Mouse (Mus musculus): ENCODE data around the gene Usp17lc.
"Not testable (repeated sequence)": the region's sequence is repeated elsewhere in the genome, so short reads cannot be mapped to it uniquely, and the experiment has no call there.

Gene Usp17lc

DNA sequence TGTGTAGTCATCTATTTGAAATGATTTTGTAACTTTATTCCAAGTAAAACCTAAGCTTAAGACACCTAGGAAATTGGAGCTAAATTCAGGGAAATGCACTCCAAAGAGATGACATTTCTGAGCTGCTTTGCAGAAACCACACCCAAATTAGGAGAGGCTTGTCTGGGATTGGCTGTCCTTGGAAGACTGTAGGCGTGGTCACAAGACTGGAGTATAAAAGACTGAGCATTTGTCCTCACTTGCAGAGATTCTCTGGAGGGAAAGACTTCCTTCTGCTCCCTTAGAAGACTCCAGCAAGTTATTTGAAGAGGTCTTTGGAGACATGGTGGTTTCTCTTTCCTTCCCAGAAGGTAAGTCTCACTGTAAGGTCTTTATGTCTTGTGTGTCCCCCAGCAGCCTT is at the start of gene Usp17lc:
Gene Usp17lc (plus strand): TSS at position 301 of the 400 bp plus-strand sequence.
- DNase-seq (ENCODE audit: low spot score in 2 of 2), result not testable (repeated sequence)

DNA sequence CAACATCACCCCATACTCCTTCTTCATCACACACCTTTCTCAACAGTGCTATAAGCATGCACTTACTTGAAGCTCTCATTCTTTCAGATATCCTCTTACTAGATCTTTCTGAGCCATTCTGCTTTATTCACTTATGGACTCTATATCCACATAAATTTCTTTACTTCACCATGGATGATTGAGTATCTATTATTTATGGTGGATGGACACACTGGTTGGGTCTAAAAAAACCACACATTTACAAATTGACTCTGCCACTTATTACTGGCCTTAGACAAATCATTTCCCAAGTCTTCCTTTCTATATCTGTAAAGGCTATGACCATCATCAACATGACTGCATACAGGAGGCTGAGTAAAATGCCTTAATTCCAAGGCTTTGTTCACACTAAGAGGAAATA is 28.8 kb upstream of the Usp17lc start, which contains the start of gene Olfr603:
Gene Olfr603 (minus strand): TSS at position 101 of the 400 bp plus-strand sequence.
- no peak for DNase-seq (ENCODE audit: low spot score in 2 of 2)

DNA sequence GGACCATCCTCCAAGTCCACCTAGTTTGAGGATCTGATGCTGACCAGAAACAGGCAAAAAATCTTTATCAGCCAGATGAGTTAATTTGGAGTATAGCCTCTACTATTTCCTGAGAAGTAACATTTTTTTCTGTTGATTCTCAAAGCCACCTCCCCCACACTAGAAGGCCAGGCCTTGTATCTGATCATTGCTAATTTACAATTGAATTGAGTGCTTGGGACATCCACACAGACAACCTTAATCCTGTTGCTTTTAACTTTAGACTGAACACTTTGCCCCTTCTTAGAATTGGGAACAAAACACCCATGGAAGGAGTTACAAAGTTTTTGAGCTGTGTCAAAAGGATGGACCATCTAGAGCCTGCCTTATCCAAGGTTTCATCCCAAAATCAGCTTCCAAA is 17.1 kb upstream of the Usp17lc start:
- DNase-seq (ENCODE audit: low spot score in 2 of 2), result no peak

DNA sequence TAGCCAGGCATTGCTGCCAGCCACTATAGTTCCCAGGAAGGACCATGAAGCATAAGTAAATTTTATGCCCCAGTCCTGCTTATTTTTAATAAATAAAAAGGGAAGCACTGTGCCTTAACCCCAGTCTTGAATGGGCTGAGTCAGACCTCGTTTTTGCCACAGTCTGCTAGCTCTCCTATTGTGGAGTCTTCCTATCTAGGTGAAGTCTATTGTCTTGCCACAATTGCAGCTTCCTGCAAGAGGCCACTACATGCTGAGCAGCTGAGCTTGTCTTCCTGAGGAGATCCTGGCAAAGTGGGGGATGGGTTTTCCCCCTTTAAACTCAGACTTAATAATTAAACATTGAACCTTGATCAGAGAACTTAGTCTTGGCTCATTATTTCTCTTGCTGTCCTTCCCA is 15.9 kb upstream of the Usp17lc start:
- DNase-seq (ENCODE audit: low spot score in 2 of 2), result no peak

DNA sequence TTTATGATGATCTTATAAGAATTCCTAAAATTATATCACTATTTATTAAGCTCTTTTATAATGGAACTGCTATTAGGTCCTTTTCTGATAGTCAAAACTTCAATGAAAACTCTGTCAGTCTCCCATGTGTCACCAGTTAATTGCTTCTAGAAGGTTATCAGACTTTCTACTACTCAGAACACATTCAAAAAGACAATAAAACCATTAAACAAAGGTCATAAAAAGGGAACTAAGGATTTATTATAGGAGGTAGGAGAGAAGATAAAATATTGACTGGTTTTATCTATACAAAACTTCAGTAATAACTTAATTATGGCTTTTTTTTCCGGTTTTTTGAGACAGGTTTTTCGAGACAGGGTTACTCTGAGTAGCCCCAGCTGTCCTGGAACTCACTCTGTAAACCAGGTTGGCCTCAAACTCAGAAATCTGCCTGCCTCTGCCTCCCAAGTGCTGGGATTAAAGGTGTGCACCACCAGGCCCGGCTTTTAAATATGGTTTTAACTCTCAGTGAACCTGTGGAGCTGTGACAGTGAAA is 8.3 kb upstream of the Usp17lc start:
- DNase-seq (ENCODE audit: low spot score in 2 of 2), result not testable (repeated sequence)

DNA sequence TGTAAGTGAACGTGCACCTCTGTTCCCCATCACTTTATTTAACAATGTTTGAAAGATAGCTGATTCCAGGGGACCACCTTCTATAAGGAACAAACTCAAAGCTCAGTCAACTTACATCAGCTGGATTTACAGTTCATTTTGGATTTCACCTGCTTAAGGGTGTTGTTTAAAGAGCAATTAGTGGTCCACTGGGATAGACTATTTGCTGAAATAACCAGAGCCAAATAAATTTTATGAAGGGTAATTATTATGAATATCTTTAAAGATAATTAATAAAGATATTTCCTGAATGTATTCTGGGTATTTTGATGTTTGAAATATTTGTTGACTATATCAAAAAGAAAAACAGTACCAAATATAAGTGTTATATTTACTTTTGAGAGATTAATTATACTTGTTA is 30.5 kb downstream of the Usp17lc start, which contains the start of gene Olfr605:
Gene Olfr605 (minus strand): TSS at position 101 of the 400 bp plus-strand sequence.
- no peak for DNase-seq (ENCODE audit: low spot score in 2 of 2)

DNA sequence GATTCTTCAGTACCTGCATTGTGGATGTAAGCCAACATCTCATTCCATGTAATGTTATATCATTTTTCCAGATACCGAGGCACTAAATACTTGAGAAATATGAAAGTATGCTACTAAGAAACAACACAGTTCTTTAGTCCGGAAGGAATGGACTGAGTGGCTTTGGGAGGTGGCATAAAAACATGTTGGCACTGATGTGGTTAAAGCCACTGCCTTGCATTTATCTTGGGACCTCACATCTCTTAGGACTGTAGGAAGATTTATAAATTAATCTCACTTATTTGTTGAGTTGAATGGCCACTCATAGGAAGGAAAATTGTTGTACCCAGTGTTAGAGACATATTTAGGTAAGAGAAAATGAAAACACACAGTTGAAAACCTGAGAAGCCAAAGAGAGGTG is 33.9 kb downstream of the Usp17lc start, which contains the start of gene Olfr606:
Gene Olfr606 (plus strand): TSS at position 301 of the 400 bp plus-strand sequence.
- DNase-seq (ENCODE audit: low spot score in 2 of 2), result no peak

DNA sequence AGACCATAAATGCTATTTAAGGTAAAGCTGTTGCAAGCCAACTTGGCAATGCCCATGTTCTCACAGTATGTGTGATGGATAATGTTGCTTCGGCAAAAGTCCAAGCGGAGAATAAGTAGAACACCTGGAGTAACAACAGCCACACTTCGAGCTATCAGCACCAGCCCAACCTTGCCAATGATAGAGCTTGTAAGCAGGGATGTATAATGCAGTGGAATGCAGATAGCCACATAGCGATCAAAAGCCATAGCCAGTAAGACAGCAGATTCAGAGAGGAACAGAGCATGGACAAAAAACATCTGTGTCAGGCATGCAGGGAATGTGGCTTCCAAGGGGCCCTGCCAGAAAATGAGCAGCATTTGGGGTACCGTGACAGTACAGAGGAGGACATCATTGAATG is 45.7 kb downstream of the Usp17lc start:
- no peak for DNase-seq (ENCODE audit: low spot score in 2 of 2)

Measured in spleen, postnatal 10 days (tissue).